Mouse (Mus musculus) myocyte (in vitro differentiated cells): ENCODE results near the gene Prim1. TPM values are rescaled to one million over a fixed set of nuclear protein-coding genes. Genes with fewer than 3 reads are reported as not detected.
A peak's percentile ranks its signal among the peaks of the same experiment; 100 is the strongest.

Experiments
- H3K27me3 ChIP-seq: one replicate; pipeline ENCODE4 v1.6.1; 2011; ENCODE audit not compliant: control insufficient read depth, insufficient read depth, insufficient read length
- H3K36me3 ChIP-seq: one replicate; pipeline ENCODE4 v1.6.1; 2011; ENCODE audit not compliant: control insufficient read depth, insufficient read depth
- H3K4me2 ChIP-seq: one replicate; pipeline ENCODE4 v1.6.1; 2011; ENCODE audit warnings: low read depth, control low read depth
- H3K4me3 ChIP-seq: one replicate; pipeline ENCODE4 v1.5.1; 2011; ENCODE audit warnings: mild to moderate bottlenecking, control low read depth, moderate library complexity
- H3K79me2 ChIP-seq: one replicate; pipeline ENCODE4 v1.6.1; 2011; ENCODE audit not compliant: control insufficient read depth, insufficient read depth
- H3ac ChIP-seq: one replicate; pipeline ENCODE4 v1.6.1; 2011; ENCODE audit not compliant: control insufficient read depth, insufficient read length
- CEBPB ChIP-seq: IDR thresholded peaks from 2 replicates; pipeline ENCODE4 v1.6.1; 2011; ENCODE audit warnings: mild to moderate bottlenecking, moderate library complexity; ENCODE audit not compliant: poor library complexity, insufficient read depth, severe bottlenecking
- E2F4 ChIP-seq: IDR thresholded peaks from one replicate; pipeline ENCODE4 v1.6.1; 2011; ENCODE audit warnings: mild to moderate bottlenecking, control low read depth, moderate library complexity; ENCODE audit not compliant: insufficient read depth
- MAX ChIP-seq: IDR thresholded peaks from one replicate; pipeline ENCODE4 v1.6.1; 2011; ENCODE audit warnings: low read depth, mild to moderate bottlenecking, control low read depth
- MYOD1 ChIP-seq, 3 experiments: IDR thresholded peaks; one replicate each; pipeline ENCODE4 v1.6.1; 2011; ENCODE audit warnings: control low read depth in 2 of 3, low read depth in 2 of 3, mild to moderate bottlenecking in 2 of 3, moderate library complexity in 1 of 3; ENCODE audit not compliant: insufficient read length in 2 of 3, control insufficient read depth in 1 of 3
- MYOG ChIP-seq, 3 experiments: IDR thresholded peaks; one replicate each; pipeline ENCODE4 v1.6.1; 2011; ENCODE audit warnings: control low read depth in 2 of 3, low read depth in 2 of 3, mild to moderate bottlenecking in 2 of 3; ENCODE audit not compliant: insufficient read length in 2 of 3, control insufficient read depth in 1 of 3, insufficient read depth in 1 of 3
- POLR2A ChIP-seq: IDR thresholded peaks from one replicate; pipeline ENCODE4 v1.6.1; 2011; ENCODE audit warnings: low read depth, mild to moderate bottlenecking, control low read depth, moderate library complexity; ENCODE audit not compliant: insufficient read length
- POLR2AphosphoS2 ChIP-seq: IDR thresholded peaks from one replicate; pipeline ENCODE4 v1.6.1; 2011; ENCODE audit warnings: low read depth, control low read depth; ENCODE audit not compliant: insufficient read length
- REST ChIP-seq: IDR thresholded peaks from one replicate; pipeline ENCODE4 v1.6.1; 2011; ENCODE audit warnings: mild to moderate bottlenecking, control low read depth, moderate library complexity; ENCODE audit not compliant: insufficient read depth, insufficient read length
- SRF ChIP-seq: IDR thresholded peaks from one replicate; pipeline ENCODE4 v1.6.1; 2011; ENCODE audit warnings: low read depth; ENCODE audit not compliant: control insufficient read depth, insufficient read length
- TCF12 ChIP-seq: IDR thresholded peaks from one replicate; pipeline ENCODE4 v1.6.1; 2011; ENCODE audit warnings: mild to moderate bottlenecking, control low read depth; ENCODE audit not compliant: poor library complexity, insufficient read depth, severe bottlenecking
- TCF3 ChIP-seq: IDR thresholded peaks from one replicate; pipeline ENCODE4 v1.6.1; 2011; ENCODE audit warnings: low read depth, control low read depth; ENCODE audit not compliant: insufficient read length
- USF1 ChIP-seq: IDR thresholded peaks from one replicate; pipeline ENCODE4 v1.6.1; 2011; ENCODE audit warnings: low read depth, mild to moderate bottlenecking, control low read depth, moderate library complexity
- polyA plus RNA-seq: library from polyadenylated mRNA; unstranded; fragments of >200 nt; fragmentation: generic; extraction: Trizol; gene quantifications from one replicate; pipeline ENCODE4 v1.2.1, GENCODE M21; 2012; ENCODE audit warnings: missing spikeins

Prim1 gene
- polyA plus RNA-seq, 1 experiment, result 9.1 TPM

DNA sequence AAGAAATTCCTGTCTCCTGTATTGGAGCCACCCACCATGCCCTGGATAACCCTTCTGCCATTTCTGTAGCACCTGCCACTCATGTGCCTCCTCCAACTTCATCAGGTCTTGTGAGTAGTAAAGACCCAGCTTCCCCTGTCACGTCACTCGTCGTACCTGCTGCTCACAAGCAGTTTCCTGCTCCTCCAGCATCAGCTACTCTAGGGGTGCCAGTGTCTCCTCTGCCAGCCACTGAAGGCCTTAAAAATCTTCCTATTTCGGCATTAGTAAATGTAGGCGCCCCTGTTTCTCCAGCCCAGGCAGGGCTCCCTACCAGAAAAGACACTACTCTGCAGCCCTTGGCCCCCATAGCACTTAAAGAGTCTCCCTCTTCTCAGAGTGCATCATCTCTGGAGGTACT, 25.3 kb downstream of the Prim1 start:
- peaks cover 99% of the 10 kb centered on the region for H3K79me2 ChIP-seq

DNA sequence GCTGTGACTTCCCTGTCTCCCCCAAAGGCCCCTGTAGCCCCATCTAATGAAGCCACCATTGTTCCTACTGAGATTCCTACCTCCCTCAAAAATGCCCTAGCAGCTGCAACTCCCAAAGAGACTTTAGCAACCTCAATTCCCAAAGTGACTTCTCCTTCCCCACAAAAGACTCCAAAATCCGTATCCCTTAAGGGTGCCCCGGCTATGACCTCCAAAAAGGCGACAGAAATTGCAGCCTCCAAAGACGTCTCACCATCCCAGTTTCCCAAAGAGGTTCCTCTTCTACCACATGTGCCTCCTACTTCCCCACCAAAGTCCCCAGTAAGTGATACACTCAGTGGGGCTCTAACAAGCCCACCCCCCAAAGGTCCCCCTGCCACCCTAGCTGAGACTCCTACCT, 26.7 kb downstream of the Prim1 start:
- Histone ChIP-seq H3K36me3 (peaks cover 44% of the 10 kb centered on the region), H3K79me2 (peaks cover 98% of the 10 kb centered on the region), H3K27me3 (no peaks in the 10 kb centered on the region), H3ac (no peak overlapping the region), H3K4me2 (no peak overlapping the region), H3K4me3 (no peak overlapping the region)
- TF ChIP-seq USF1, result no peak
- TF ChIP-seq TCF12, result no peak
- TF ChIP-seq E2F4, result no peak
- no peak for TF ChIP-seq MAX
- TF ChIP-seq POLR2A, result no peak
- no peak for TF ChIP-seq CEBPB
- TF ChIP-seq SRF, result no peak
- no peak for TF ChIP-seq POLR2AphosphoS2

More for the DNA sequence above, 25.3 kb downstream of the Prim1 start:
- Histone ChIP-seq H3K27me3 (no peaks in the 10 kb centered on the region), H3K36me3 (peaks cover 32% of the 10 kb centered on the region), H3K4me2 (peak overlapping the region; percentile 97), H3ac (no peak overlapping the region), H3K4me3 (no peak overlapping the region)
- TF ChIP-seq MYOD1 (IDR thresholded peaks at IDR 0.05; ENCODE audit: control insufficient read depth in 1 of 3, insufficient read length in 2 of 3, low read depth in 2 of 3) (no peak), POLR2A (peak; percentile 15), E2F4 (no peak), MYOG (IDR thresholded peaks at IDR 0.05; ENCODE audit: control insufficient read depth in 1 of 3, insufficient read depth in 1 of 3, insufficient read length in 2 of 3, low read depth in 2 of 3) (no peak), SRF (no peak)

DNA sequence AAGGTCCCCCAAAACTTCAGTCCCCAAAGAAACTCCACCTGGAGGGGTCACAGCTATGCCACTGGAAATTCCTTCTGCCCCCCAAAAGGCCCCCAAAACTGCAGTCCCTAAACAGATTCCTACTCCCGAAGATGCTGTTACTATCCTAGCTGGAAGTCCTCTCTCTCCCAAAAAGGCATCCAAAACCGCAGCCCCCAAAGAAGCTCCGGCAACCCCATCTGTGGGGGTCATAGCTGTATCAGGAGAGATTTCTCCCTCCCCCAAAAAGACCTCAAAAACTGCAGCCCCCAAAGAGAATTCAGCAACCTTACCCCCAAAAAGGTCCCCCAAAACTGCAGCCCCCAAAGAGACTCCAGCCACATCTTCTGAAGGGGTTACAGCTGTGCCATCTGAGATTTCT, 27.5 kb downstream of the Prim1 start:
- TF ChIP-seq CEBPB (no peak), MAX (no peak), POLR2A (no peak), MYOD1 (IDR thresholded peaks at IDR 0.05; ENCODE audit: control insufficient read depth in 1 of 3, insufficient read length in 2 of 3, low read depth in 2 of 3) (no peak), E2F4 (no peak), TCF12 (no peak), REST (no peak), SRF (no peak), TCF3 (no peak), USF1 (no peak), POLR2AphosphoS2 (no peak), MYOG (IDR thresholded peaks at IDR 0.05; ENCODE audit: control insufficient read depth in 1 of 3, insufficient read depth in 1 of 3, insufficient read length in 2 of 3, low read depth in 2 of 3) (no peak)
- Histone ChIP-seq H3K36me3 (peaks cover 45% of the 10 kb centered on the region), H3K4me2 (no peak overlapping the region), H3K4me3 (no peak overlapping the region), H3K27me3 (no peaks in the 10 kb centered on the region), H3K79me2 (peaks cover 90% of the 10 kb centered on the region), H3ac (no peak overlapping the region)

DNA sequence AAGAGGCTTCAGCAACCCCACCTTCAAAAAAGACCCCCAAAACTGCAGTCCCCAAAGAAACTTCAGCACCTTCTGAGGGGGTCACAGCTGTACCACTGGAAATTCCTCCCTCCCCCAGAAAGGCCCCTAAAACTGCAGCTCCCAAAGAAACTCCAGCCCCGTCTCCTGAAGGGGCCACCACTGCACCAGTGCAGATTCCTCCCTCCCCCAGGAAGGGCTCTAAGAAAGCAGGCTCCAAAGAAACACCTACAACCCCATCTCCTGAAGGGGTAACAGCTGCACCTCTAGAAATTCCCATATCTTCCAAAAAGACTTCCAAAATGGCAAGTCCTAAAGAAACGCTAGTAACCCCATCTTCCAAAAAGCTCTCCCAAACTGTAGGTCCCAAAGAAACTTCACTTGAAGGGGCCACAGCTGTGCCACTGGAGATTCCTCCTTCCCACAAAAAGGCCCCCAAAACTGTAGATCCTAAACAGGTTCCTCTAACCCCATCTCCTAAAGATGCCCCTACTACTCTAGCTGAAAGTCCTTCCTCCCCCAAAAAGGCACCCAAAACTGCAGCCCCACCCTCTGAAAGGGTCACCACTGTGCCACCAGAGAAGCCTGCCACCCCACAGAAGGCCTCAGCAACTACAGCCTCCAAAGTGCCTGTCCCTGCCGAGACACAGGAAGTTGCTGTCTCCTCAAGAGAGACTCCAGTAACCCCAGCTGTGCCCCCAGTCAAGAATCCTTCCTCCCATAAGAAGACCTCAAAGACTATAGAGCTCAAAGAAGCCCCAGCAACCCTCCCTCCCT, 28.3 kb downstream of the Prim1 start:
- H3K36me3 ChIP-seq, result peaks cover 46% of the 10 kb centered on the region
- TF ChIP-seq POLR2AphosphoS2, result no peak
- TF ChIP-seq TCF3, result no peak
- no peak for TF ChIP-seq E2F4
- no peak for TF ChIP-seq POLR2A
- TF ChIP-seq MAX, result no peak
- TF ChIP-seq TCF12, result no peak
- TF ChIP-seq USF1, result no peak
- no peak for TF ChIP-seq CEBPB
- no peak for TF ChIP-seq MYOG (IDR thresholded peaks at IDR 0.05; ENCODE audit: control insufficient read depth in 1 of 3, insufficient read depth in 1 of 3, insufficient read length in 2 of 3, low read depth in 2 of 3)
- TF ChIP-seq MYOD1 (IDR thresholded peaks at IDR 0.05; ENCODE audit: control insufficient read depth in 1 of 3, insufficient read length in 2 of 3, low read depth in 2 of 3), result no peak
- no peak for TF ChIP-seq SRF
- no peak for TF ChIP-seq REST
- H3K27me3 ChIP-seq, result no peaks in the 10 kb centered on the region
- peaks cover 82% of the 10 kb centered on the region for H3K79me2 ChIP-seq
- no peak overlapping the region for H3ac ChIP-seq
- H3K4me3 ChIP-seq, result no peak overlapping the region
- H3K4me2 ChIP-seq, result no peak overlapping the region
